Mouse (Mus musculus) kidney, embryonic 14.5 days (tissue): ENCODE results near the gene Scfd2. TPM values are rescaled to one million over a fixed set of nuclear protein-coding genes. Genes with fewer than 3 reads are reported as not detected.

Experiments used
- ATAC-seq: fragments of 200-750 bp; cut with Nextera tagmentation; 2 replicates; pipeline ENCODE4 v1.8.0; 2017; ENCODE audit warnings: moderate number of reproducible peaks, mild to moderate bottlenecking, moderate TSS enrichment, moderate library complexity; ENCODE audit not compliant: low FRiP score, low TSS enrichment
- H3K27ac ChIP-seq: fragments of 300-500 bp; sonication (generic); 2 replicates; pipeline ENCODE4 v1.5.1; 2014; ENCODE audit warnings: low read depth, mild to moderate bottlenecking, low read length, moderate library complexity, mixed read lengths
- H3K27me3 ChIP-seq: fragments of 300-500 bp; sonication (generic); 2 replicates; pipeline ENCODE4 v1.6.1; 2014; ENCODE audit warnings: mild to moderate bottlenecking, low read length; ENCODE audit not compliant: control insufficient read depth, insufficient read depth
- H3K36me3 ChIP-seq: fragments of 300-500 bp; sonication (generic); 2 replicates; pipeline ENCODE4 v1.6.1; 2014; ENCODE audit warnings: low read length, mixed read lengths; ENCODE audit not compliant: control insufficient read depth, insufficient read depth
- H3K4me1 ChIP-seq: fragments of 300-500 bp; sonication (generic); 2 replicates; pipeline ENCODE4 v1.6.1; 2014; ENCODE audit warnings: low read length, mixed read lengths; ENCODE audit not compliant: control insufficient read depth, insufficient read depth
- H3K4me2 ChIP-seq: fragments of 300-500 bp; sonication (generic); replicated peaks from 2 replicates; pipeline ENCODE4 v1.6.1; 2014; ENCODE audit warnings: low read depth, mild to moderate bottlenecking, low read length
- H3K4me3 ChIP-seq: fragments of 300-500 bp; sonication (generic); 2 replicates; pipeline ENCODE4 v1.5.1; 2014; ENCODE audit warnings: mild to moderate bottlenecking, low read length
- H3K9ac ChIP-seq: fragments of 300-500 bp; sonication (generic); 2 replicates; pipeline ENCODE4 v1.6.1; 2014; ENCODE audit warnings: low read depth, mild to moderate bottlenecking, low read length, moderate library complexity
- H3K9me3 ChIP-seq: fragments of 300-500 bp; sonication (generic); 2 replicates; pipeline ENCODE4 v1.6.1; 2016; ENCODE audit warnings: low read length; ENCODE audit not compliant: control insufficient read depth
- WGBS: fragments of 180-500 bp; shearing (Covaris S2); extraction: QIAGEN DNeasy Blood & Tissue Kit; methylation state at CpG from one replicate; pipeline ENCODE4 v1.1.7; 2014; 5-methylcytosine and 5-hydroxymethylcytosine counted together
- polyA plus RNA-seq: library from polyadenylated mRNA; unstranded; fragments of >200 nt; fragmentation: Nextera tagmentation; extraction: Ambion mirVana; gene quantifications from 2 replicates; pipeline ENCODE4 v1.2.1, GENCODE M21; 2014

Gene Scfd2
- polyA plus RNA-seq, 1 experiment from 2014 or later: 18.3 TPM

- Histone ChIP-seq H3K4me3 (no peak overlapping the region), H3K27me3 (no peaks in the 10 kb centered on the region), H3K4me2 (no peak overlapping the region), H3K9me3 (no peaks in the 10 kb centered on the region), H3K36me3 (no peaks in the 10 kb centered on the region), H3K9ac (no peak overlapping the region), H3K4me1 (peaks cover 16% of the 10 kb centered on the region; the same call in 1 of the 2 replicates), H3K27ac (peak overlapping the region; percentile 43; the same call in 1 of the 2 replicates)
- no peak for ATAC-seq
- 48% methylated on average over 4 of the region's 4 CpGs for WGBS
Observed at GRCm38 (mm10) chr5:74305533-74306189, 225.9 kb downstream of the Scfd2 start.

- no peak for ATAC-seq
- WGBS: 66% methylated on average over 4 of the region's 4 CpGs
- no peaks in the 10 kb centered on the region for H3K9me3 ChIP-seq
- H3K4me1 ChIP-seq: peaks cover 16% of the 10 kb centered on the region; the same call in 1 of the 2 replicates
- no peak overlapping the region; the same call in 1 of the 2 replicates for H3K27ac ChIP-seq
- no peak overlapping the region for H3K4me3 ChIP-seq
- no peaks in the 10 kb centered on the region for H3K27me3 ChIP-seq
- no peak overlapping the region for H3K9ac ChIP-seq
- no peak overlapping the region for H3K4me2 ChIP-seq
- no peaks in the 10 kb centered on the region for H3K36me3 ChIP-seq
Observed at GRCm38 (mm10) chr5:74304767-74305166, 226.8 kb downstream of the Scfd2 start.

- Histone ChIP-seq H3K9ac (no peak overlapping the region), H3K9me3 (no peaks in the 10 kb centered on the region), H3K27me3 (no peaks in the 10 kb centered on the region), H3K4me3 (no peak overlapping the region), H3K27ac (no peak overlapping the region), H3K36me3 (no peaks in the 10 kb centered on the region), H3K4me1 (peaks cover 16% of the 10 kb centered on the region; the same call in 1 of the 2 replicates), H3K4me2 (no peak overlapping the region)
- ATAC-seq: no peak
- WGBS: 43% methylated on average over 3 of the region's 3 CpGs
Observed at GRCm38 (mm10) chr5:74302331-74302730, 229.2 kb downstream of the Scfd2 start.

GRCm38 (mm10) chr5:74301443-74301842 lies 230.1 kb downstream of the Scfd2 start:
- Histone ChIP-seq H3K27me3 (no peaks in the 10 kb centered on the region), H3K4me1 (peaks cover 16% of the 10 kb centered on the region; the same call in 1 of the 2 replicates), H3K9me3 (no peaks in the 10 kb centered on the region), H3K27ac (peak overlapping the region; percentile 7; the same call in 1 of the 2 replicates), H3K36me3 (no peaks in the 10 kb centered on the region), H3K9ac (no peak overlapping the region), H3K4me2 (no peak overlapping the region), H3K4me3 (no peak overlapping the region)
- ATAC-seq: no peak
- 88% methylated on average over 2 of the region's 2 CpGs for WGBS

- WGBS: 66% methylated on average over 5 of the region's 5 CpGs
- H3K27ac ChIP-seq: no peak overlapping the region
Observed at GRCm38 (mm10) chr5:74300931-74301330, 230.6 kb downstream of the Scfd2 start.

GRCm38 (mm10) chr5:74300140-74300539 lies 231.4 kb downstream of the Scfd2 start:
- Histone ChIP-seq H3K36me3 (no peaks in the 10 kb centered on the region), H3K9me3 (no peaks in the 10 kb centered on the region), H3K27me3 (no peaks in the 10 kb centered on the region), H3K9ac (no peak overlapping the region), H3K27ac (no peak overlapping the region), H3K4me2 (no peak overlapping the region), H3K4me1 (peaks cover 9% of the 10 kb centered on the region; the same call in 1 of the 2 replicates), H3K4me3 (no peak overlapping the region)
- WGBS: 30% methylated on average over 4 of the region's 4 CpGs
- no peak for ATAC-seq

More at GRCm38 (mm10) chr5:74300931-74301330, 230.6 kb downstream of the Scfd2 start:
- no peaks in the 10 kb centered on the region for H3K36me3 ChIP-seq
- no peaks in the 10 kb centered on the region for H3K27me3 ChIP-seq
- H3K4me3 ChIP-seq: no peak overlapping the region
- no peak overlapping the region for H3K9ac ChIP-seq
- ATAC-seq: no peak
- H3K4me2 ChIP-seq: no peak overlapping the region
- no peaks in the 10 kb centered on the region for H3K9me3 ChIP-seq
- H3K4me1 ChIP-seq: peaks cover 16% of the 10 kb centered on the region; the same call in 1 of the 2 replicates

- no peaks in the 10 kb centered on the region for H3K36me3 ChIP-seq
- H3K27me3 ChIP-seq: no peaks in the 10 kb centered on the region
- H3K4me1 ChIP-seq: peaks cover 6% of the 10 kb centered on the region; the same call in 1 of the 2 replicates
- no peak overlapping the region for H3K4me3 ChIP-seq
- no peak overlapping the region for H3K27ac ChIP-seq
- H3K4me2 ChIP-seq: no peak overlapping the region
- H3K9ac ChIP-seq: no peak overlapping the region
- H3K9me3 ChIP-seq: no peaks in the 10 kb centered on the region
- WGBS: 82% methylated on average over 5 of the region's 5 CpGs
- ATAC-seq: no peak
Observed at GRCm38 (mm10) chr5:74297113-74297512, 234.4 kb downstream of the Scfd2 start.

GRCm38 (mm10) chr5:74296096-74296495 lies 235.5 kb downstream of the Scfd2 start:
- peak; percentile 63; the same call in 1 of the 2 replicates for ATAC-seq
- H3K27me3 ChIP-seq: no peaks in the 10 kb centered on the region
- 0 out of 2 replicates have a peak overlapping the region, but pooled peaks have one; percentile 14 for H3K27ac ChIP-seq
- H3K9ac ChIP-seq: no peak overlapping the region
- H3K4me3 ChIP-seq: no peak overlapping the region
- 60% methylated on average over 5 of the region's 5 CpGs for WGBS
- H3K9me3 ChIP-seq: no peaks in the 10 kb centered on the region
- no peaks in the 10 kb centered on the region for H3K36me3 ChIP-seq
- 0 out of 2 replicates have a peak, but pooled peaks cover 3% of the 10 kb centered on the region for H3K4me1 ChIP-seq
- H3K4me2 ChIP-seq: no peak overlapping the region

GRCm38 (mm10) chr5:74293513-74293912 lies 238.0 kb downstream of the Scfd2 start:
- 0 out of 2 replicates have a peak, but pooled peaks cover 3% of the 10 kb centered on the region for H3K4me1 ChIP-seq
- no peak overlapping the region for H3K9ac ChIP-seq
- no peak for ATAC-seq
- no peaks in the 10 kb centered on the region for H3K27me3 ChIP-seq
- no peak overlapping the region for H3K4me3 ChIP-seq
- H3K9me3 ChIP-seq: no peaks in the 10 kb centered on the region
- 81% methylated on average over 5 of the region's 5 CpGs for WGBS
- H3K4me2 ChIP-seq: no peak overlapping the region
- no peak overlapping the region for H3K27ac ChIP-seq
- no peaks in the 10 kb centered on the region for H3K36me3 ChIP-seq
